Mouse (Mus musculus) adrenal gland (tissue): Measurements from ENCODE around the gene Tnfsf11.

Experiments
- microRNA-seq, 2 experiments: library from miRNA; unstranded; fragments of <30 nt; microRNA quantifications; one replicate each; pipeline ENCODE4; 2019

Tnfsf11 gene

Small RNAs within 50 kb of the gene (microRNA-seq; reads per million reads assigned to microRNA genes)
- gene Gm23652 = 0 reads per million in 2 experiments
